Mouse (Mus musculus) kidney, adult 2 months (tissue): ENCODE data around the gene Actrt3.

Experiments used
- CTCF ChIP-seq: fragments of 200-500 bp; conservative IDR thresholded peaks from 2 replicates; pipeline ENCODE4 v1.5.1; 2011; ENCODE audit warnings: low read depth, mild to moderate bottlenecking, control low read depth, low read length, moderate library complexity, mixed read lengths; ENCODE audit not compliant: insufficient read depth, insufficient read length
- POLR2A ChIP-seq: fragments of 200-500 bp; IDR thresholded peaks from one replicate; pipeline ENCODE4 v1.6.1; 2011; ENCODE audit warnings: low read depth, low read length, control low read depth

- TF ChIP-seq POLR2A (no peak), CTCF (no peak)
Observed at GRCm38 (mm10) chr3:30588865-30589264, 10.9 kb downstream of the Actrt3 start.
